Mouse (Mus musculus): ENCODE data around the gene Pdcd1lg2.

Pdcd1lg2 gene

DNA sequence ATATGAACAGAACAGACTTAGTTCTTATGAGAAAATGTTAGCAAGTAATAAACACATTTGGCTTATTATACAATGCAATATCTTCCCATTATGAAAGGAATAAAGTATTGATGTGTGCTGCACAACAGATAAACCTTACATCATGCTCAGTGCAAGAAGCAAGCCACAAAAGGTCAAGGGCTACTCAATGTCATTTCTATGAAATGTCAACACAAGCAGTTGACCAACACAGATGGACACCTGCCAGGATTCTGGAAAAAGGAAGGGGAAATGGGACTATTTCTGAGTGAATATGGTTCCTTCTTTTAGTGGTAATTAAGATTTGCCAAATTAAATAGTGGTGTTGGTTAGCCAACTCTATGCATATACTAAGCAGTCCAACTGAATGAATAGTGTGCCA lies 9.2 kb downstream of the Pdcd1lg2 start:
- no peak for DNase-seq (ENCODE audit: low spot score)

- DNase-seq (ENCODE audit: low spot score) = no peak
Observed at GRCm38 (mm10) chr19:29420397-29420796, 9.7 kb downstream of the Pdcd1lg2 start.

GRCm38 (mm10) chr19:29422013-29422645 lies 11.4 kb downstream of the Pdcd1lg2 start:
- DNase-seq (ENCODE audit: low spot score) = no peak

- DNase-seq (ENCODE audit: low spot score) = no peak
Observed at GRCm38 (mm10) chr19:29422796-29423195, 12.1 kb downstream of the Pdcd1lg2 start.

GRCm38 (mm10) chr19:29430516-29430915 lies 19.8 kb downstream of the Pdcd1lg2 start:
- no peak for DNase-seq (ENCODE audit: low spot score)

- no peak for DNase-seq (ENCODE audit: low spot score)
Observed at GRCm38 (mm10) chr19:29430953-29431352, 20.2 kb downstream of the Pdcd1lg2 start.

DNA sequence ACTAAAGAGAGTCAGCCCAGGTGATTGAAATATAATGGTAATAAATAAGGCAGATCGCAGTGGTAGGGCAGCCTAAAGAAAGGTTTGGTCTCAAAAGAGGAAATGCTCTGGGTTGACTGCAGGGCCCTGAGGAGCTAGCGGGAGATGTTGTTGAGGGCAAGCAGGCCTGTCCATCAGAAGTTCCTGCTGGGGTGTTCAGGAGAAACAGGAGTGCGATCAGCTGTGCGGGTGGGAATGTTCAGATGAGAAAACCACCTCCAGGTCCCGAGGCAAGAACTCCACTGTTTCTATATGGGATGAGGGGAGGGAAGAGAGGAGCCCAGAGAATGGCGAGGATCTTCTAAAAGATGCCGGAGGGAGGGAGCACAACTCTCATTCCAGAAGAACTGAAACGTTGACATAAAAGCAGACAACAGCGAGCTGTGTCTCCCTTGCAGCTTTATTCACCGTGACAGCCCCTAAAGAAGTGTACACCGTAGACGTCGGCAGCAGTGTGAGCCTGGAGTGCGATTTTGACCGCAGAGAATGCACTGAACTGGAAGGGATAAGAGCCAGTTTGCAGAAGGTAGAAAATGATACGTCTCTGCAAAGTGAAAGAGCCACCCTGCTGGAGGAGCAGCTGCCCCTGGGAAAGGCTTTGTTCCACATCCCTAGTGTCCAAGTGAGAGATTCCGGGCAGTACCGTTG lies 26.2 kb downstream of the Pdcd1lg2 start:
- no peak for DNase-seq (ENCODE audit: low spot score)

GRCm38 (mm10) chr19:29437849-29438248 lies 27.1 kb downstream of the Pdcd1lg2 start:
- no peak for DNase-seq (ENCODE audit: low spot score)

- no peak for DNase-seq (ENCODE audit: low spot score)
Observed at GRCm38 (mm10) chr19:29439242-29439641, 28.5 kb downstream of the Pdcd1lg2 start.

DNA sequence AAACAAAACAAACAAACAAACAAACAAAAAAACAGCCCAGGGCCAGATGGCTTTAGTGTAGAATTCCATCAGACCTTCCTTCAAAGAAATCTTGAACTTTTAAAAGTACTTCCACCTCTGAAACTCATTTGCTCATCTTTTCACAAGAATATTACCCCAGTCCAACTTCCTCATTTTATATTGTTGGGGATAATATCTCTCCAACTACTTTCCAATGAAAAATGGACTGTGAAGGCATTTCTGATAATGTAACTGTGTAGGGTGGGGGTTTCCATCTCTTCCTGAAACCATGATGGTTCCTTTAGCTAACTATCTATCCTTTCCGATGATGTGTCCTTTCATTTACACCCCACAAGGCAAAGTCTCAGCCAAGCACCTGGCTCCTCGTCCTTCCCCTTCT lies 31.8 kb downstream of the Pdcd1lg2 start:
- no peak for DNase-seq (ENCODE audit: low spot score)

GRCm38 (mm10) chr19:29444364-29444763 lies 33.6 kb downstream of the Pdcd1lg2 start:
- DNase-seq (ENCODE audit: low spot score) = no peak

DNA sequence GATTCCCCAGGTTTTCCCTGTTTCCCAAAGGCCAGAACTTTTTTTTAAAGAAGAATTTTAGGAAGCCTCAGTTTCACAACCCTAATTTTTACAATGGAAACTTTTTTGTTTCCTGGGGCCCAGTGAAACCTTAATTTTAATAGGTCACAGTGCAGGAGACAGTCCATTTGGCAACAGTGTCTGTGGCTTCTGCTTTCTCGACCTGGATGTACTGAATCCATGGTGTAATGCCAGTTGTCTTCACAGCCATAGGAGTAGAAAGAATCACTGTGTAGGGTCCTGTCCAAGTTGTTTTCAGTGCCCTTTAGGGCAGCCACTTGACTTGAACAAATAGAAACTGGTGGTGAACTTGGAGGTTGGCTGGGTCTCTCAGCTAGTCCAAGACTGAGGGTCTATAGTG lies 37.7 kb downstream of the Pdcd1lg2 start:
- no peak for DNase-seq (ENCODE audit: low spot score)

GRCm38 (mm10) chr19:29450376-29450775 lies 39.7 kb downstream of the Pdcd1lg2 start:
- no peak for DNase-seq (ENCODE audit: low spot score)

GRCm38 (mm10) chr19:29454141-29454601 lies 43.5 kb downstream of the Pdcd1lg2 start:
- no peak for DNase-seq (ENCODE audit: low spot score)

DNA sequence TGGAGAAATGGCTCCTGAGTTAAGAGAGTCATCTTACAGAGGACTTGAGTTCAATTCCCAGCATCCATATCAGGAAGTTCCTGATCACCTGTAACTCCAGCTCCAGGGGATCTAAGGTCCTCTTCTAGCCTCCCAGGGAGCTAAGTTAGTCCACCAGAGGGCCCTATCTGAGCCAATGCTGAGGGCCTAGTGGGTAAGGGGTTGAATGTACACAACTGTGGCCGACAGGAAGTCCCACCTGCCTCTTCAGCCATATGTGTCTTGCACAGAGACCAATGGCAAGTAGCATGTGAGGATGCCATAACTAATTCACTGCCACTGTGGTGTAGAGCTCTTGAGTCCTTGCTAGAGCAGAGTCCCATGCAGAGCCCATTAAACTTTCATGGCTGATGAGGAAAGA lies 44.4 kb downstream of the Pdcd1lg2 start:
- no peak for DNase-seq (ENCODE audit: low spot score)

GRCm38 (mm10) chr19:29457982-29458381 lies 47.3 kb downstream of the Pdcd1lg2 start:
- DNase-seq (ENCODE audit: low spot score) = no peak

DNA sequence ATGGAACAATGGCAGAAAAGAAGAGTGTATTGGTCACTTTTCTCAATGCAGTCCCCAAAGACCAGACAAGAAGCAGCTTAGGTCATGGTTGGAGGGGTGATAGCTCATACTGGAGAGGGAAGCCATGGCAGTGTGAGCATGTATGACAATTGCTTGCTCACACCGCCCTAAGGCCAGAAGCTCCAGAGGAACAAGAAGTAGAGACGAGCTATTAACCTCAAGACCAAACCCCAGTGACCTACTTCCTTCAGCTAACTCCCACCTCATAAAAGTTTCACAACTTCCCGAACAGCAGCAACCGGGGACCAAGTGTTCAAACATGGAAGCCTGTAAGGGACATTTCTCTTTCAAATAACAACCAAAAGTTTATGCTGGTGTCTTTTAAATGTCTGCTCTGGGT lies 51.7 kb downstream of the Pdcd1lg2 start:
- DNase-seq (ENCODE audit: low spot score) = no peak

- no peak for DNase-seq (ENCODE audit: low spot score)
Observed at GRCm38 (mm10) chr19:29463645-29464395, 53.1 kb downstream of the Pdcd1lg2 start.

DNA sequence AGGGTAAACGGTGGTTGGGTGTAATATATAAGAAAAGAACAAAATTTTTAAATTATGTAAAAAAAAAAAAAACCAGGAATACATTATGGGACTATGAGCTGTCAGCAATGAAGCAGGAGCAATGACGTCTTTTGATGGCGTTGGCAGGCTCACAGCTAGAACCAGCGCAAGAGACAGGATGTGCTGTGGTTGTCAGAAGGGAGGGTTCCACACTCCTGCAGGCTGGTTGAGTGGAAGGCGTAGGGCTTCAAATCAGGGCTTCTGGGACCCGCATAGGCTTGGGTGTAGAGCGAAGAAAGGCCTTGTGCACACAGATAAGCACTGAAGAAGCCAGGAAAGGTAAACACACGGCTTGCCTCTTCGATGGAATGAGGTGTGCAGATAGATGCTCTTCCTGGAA lies 56.1 kb downstream of the Pdcd1lg2 start:
- no peak for DNase-seq (ENCODE audit: low spot score)

DNA sequence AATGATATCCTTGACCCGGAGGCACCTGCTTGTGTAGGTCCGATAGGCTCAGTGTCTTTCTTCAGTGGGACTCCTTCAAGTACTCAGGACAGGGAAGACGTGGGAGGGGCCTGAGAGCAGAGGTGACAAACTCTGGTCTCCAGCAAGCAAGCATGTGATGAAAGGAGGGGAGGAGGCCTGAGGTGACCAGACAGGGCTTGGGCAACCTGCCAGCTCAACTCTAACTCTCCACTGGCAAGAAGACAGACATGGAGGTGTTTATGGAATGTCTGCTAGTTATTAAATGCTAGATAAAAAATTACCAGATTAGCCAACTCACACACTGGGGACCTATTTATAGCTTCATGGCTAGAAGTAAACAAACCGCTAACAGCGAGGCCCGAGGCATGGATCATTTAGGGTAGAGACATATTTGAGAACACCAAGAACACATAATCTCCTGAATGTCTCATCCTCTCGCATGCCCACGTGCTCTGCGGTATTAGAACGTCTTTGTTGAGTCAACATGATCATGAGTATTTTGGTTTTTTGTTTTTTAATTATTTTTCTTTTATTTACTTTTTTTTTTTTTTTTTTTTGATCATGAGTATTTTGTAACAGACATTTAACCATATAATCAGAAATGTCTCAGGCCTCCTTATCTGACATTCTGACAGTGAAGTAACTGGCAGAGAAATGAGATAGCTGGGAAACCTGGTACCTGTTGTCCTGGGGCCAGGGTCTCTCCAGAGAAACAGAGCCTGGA lies 58.4 kb downstream of the Pdcd1lg2 start:
- DNase-seq (ENCODE audit: low spot score) = peak; percentile 34

GRCm38 (mm10) chr19:29469686-29470254 lies 59.1 kb downstream of the Pdcd1lg2 start:
- DNase-seq (ENCODE audit: low spot score) = no peak

DNA sequence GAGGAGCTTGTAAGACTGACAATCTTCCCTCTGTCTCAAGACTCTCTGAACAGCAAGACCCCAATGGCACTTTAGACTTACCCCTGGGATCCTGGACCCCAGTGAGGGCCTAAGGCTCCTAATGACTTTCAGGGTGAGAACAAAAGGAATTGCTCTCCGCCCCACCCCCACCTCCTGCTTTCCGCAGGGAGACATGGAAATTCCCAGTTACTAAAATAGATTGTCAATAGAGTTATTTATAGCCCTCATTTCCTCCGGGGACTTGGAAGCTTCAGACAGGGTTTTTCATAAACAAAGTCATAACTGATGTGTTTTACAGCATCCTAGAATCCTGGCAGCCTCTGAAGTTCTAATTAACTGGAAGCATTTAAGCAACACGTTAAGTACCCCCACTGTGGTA lies 59.9 kb downstream of the Pdcd1lg2 start:
- DNase-seq (ENCODE audit: low spot score) = no peak

All from ovary, postnatal 36 days (tissue).